Mouse (Mus musculus) spleen, adult 2 months (tissue): ENCODE data around the gene Dhdds. TPM values are rescaled to one million over a fixed set of nuclear protein-coding genes. Genes with fewer than 3 reads are reported as not detected.
A peak's percentile ranks its signal among the peaks of the same experiment; 100 is the strongest.

Experiments
- DNase-seq, 2 experiments: peaks; one replicate each; pipeline versions ENCODE4 v3.0.0 to v3.0.0-alpha.2; 2012 to 2021; ENCODE audit warnings: low spot score in 2 of 2, low read depth in 1 of 2
- H3K27ac ChIP-seq: fragments of 200-500 bp; 2 replicates; pipeline ENCODE4 v1.5.1; 2012; ENCODE audit warnings: low read length, inconsistent platforms; ENCODE audit not compliant: insufficient read depth
- H3K27me3 ChIP-seq: fragments of 200-500 bp; 2 replicates; pipeline ENCODE4 v1.6.1; 2012; ENCODE audit warnings: mild to moderate bottlenecking, moderate library complexity, low read length, inconsistent platforms; ENCODE audit not compliant: control insufficient read depth, insufficient read depth
- H3K36me3 ChIP-seq: fragments of 200-500 bp; 2 replicates; pipeline ENCODE4 v1.6.1; 2012; ENCODE audit warnings: mild to moderate bottlenecking, low read length, inconsistent platforms; ENCODE audit not compliant: control insufficient read depth, insufficient read depth
- H3K4me1 ChIP-seq: fragments of 200-500 bp; 2 replicates; pipeline ENCODE4 v1.6.1; 2011; ENCODE audit warnings: inconsistent platforms; ENCODE audit not compliant: control insufficient read depth, insufficient read depth, insufficient read length
- H3K4me3 ChIP-seq: fragments of 200-500 bp; 2 replicates; pipeline ENCODE4 v1.5.1; 2011; ENCODE audit warnings: mild to moderate bottlenecking, inconsistent platforms; ENCODE audit not compliant: insufficient read depth, insufficient read length; ENCODE audit errors: extremely low read depth
- CTCF ChIP-seq: fragments of 200-500 bp; IDR thresholded peaks from 2 replicates; pipeline ENCODE4 v1.5.1; 2011; ENCODE audit warnings: mild to moderate bottlenecking, inconsistent platforms; ENCODE audit not compliant: insufficient read depth, insufficient read length, insufficient replicate concordance; ENCODE audit errors: extremely low read depth
- POLR2A ChIP-seq: fragments of 200-500 bp; IDR thresholded peaks from 2 replicates; pipeline ENCODE4 v1.6.1; 2011; ENCODE audit warnings: low read depth, low read length, inconsistent platforms
- WGBS: fragments of 180-500 bp; shearing (Covaris S2); methylation state at CpG from one replicate; pipeline ENCODE4 v1.1.7; 2018; 5-methylcytosine and 5-hydroxymethylcytosine counted together
- polyA plus RNA-seq: library from polyadenylated mRNA; depleted of rRNA; stranded (reverse); fragments of >200 nt; gene quantifications from 2 replicates; pipeline ENCODE4 v1.2.3, GENCODE M21; 2012

The Dhdds gene
- polyA plus RNA-seq, 1 experiment = 13.0 TPM

DNA sequence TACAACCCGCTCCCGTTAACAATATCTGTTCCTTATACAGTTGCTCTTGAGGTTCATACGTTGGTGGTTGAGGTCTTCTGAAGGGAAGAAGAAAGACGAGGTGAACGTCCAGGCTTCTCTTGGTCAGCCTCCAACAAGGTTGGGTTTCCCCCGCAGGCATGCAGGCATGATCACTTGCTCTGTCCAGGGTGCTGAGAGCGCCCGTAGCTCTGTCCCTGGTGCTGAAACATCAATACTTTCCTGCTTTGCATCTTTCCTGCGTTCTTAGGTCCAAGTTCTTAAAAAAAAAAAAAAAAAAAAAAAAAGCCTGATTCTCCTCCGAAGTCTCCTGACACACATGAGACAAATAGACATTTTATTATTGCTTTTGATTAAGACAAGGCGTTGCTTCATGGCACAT lies 19.9 kb upstream of the Dhdds start:
- peaks cover 19% of the 10 kb centered on the region for H3K27me3 ChIP-seq
- H3K27ac ChIP-seq = no peak overlapping the region
- H3K4me1 ChIP-seq = no peaks in the 10 kb centered on the region; the same call in none of the 2 replicates
- WGBS = 3% methylated on average over 11 of the region's 11 CpGs
- DNase-seq = peak in 1 of 2 experiments; percentile 43
- no peak for TF ChIP-seq POLR2A
- 0 out of 2 replicates have a peak, but pooled peaks have one; percentile 16 for TF ChIP-seq CTCF
- H3K36me3 ChIP-seq = no peaks in the 10 kb centered on the region
- no peak overlapping the region for H3K4me3 ChIP-seq

DNA sequence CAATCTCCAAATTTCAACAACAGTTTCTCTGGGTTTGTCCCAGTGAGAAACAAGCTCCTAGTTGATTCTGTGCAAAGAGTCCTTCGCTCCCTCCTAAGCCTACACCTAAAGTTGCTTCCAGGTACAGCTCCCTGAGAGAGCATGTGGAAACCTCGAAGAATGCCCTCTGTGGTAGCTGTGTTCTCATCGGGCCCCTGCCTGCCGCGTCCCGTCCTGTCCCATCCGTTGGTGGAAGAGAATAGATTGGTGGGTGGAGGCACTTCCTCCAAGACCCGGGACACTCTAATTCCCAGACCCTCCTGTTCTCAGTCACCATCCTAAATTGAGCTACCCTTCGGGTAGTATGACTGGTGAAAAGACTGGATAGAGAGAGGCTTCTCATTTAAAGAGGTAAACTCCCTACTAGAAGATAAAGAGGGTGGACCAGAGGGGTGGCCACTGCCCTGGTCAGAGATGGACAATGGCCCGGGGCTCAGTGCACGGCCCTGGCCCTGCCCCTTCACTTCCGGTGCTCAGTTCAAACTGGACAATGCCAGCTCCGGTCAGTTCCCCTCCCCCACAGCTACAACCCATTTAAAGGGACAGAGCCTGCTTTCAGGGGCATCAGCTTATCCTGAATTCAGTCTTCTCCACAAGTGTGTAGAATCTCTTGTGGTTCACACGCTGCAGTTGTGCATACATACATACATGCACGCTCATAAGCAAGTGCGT lies 19.1 kb upstream of the Dhdds start:
- peaks cover 19% of the 10 kb centered on the region for H3K27me3 ChIP-seq
- H3K4me3 ChIP-seq = no peak overlapping the region
- no peaks in the 10 kb centered on the region for H3K36me3 ChIP-seq
- no peak for DNase-seq
- H3K27ac ChIP-seq = no peak overlapping the region
- TF ChIP-seq CTCF = no peak
- no peak for TF ChIP-seq POLR2A
- 7% methylated on average over 16 of the region's 16 CpGs for WGBS
- no peaks in the 10 kb centered on the region; the same call in none of the 2 replicates for H3K4me1 ChIP-seq

GRCm38 (mm10) chr4:134019210-134019609 lies 18.5 kb upstream of the Dhdds start:
- WGBS = 4% methylated on average over 10 of the region's 10 CpGs
- Histone ChIP-seq H3K27ac (no peak overlapping the region), H3K4me1 (no peaks in the 10 kb centered on the region; the same call in none of the 2 replicates)

DNA sequence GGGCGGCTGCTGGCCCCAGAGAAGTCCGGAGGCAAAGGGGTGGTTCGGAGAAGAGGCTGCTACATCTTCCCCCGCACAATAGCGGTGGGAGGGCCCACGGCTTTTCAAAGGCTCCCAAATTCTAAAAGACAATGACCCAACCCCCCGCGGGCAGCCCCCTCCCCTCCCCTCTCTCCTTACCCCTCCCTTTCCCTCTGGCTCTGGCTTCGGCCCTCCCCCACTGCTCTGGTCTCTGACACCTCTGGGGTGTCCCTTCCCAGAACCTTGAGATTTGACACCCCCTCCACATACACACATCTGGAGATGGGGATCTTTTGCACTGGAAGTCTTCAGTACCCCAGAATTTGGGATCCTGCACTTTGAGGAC lies 18.0 kb upstream of the Dhdds start, which contains the start of gene Lin28a:
Gene Lin28a (minus strand): TSS at position 63 of the 367 bp plus-strand sequence.
- 8% methylated on average over 9 of the region's 9 CpGs for WGBS
- H3K27me3 ChIP-seq = peaks cover 19% of the 10 kb centered on the region

More at GRCm38 (mm10) chr4:134019210-134019609, 18.5 kb upstream of the Dhdds start:
- TF ChIP-seq POLR2A (no peak), CTCF (no peak)
- no peak overlapping the region for H3K4me3 ChIP-seq
- peaks cover 19% of the 10 kb centered on the region for H3K27me3 ChIP-seq
- H3K36me3 ChIP-seq = no peaks in the 10 kb centered on the region
- DNase-seq = no peak

GRCm38 (mm10) chr4:134018038-134018778 lies 17.5 kb upstream of the Dhdds start:
- DNase-seq = no peak
- no peak overlapping the region for H3K27ac ChIP-seq
- 3% methylated on average over 46 of the region's 46 CpGs for WGBS
- no peaks in the 10 kb centered on the region; the same call in none of the 2 replicates for H3K4me1 ChIP-seq
- no peaks in the 10 kb centered on the region for H3K36me3 ChIP-seq
- TF ChIP-seq CTCF (no peak), POLR2A (no peak)
- H3K27me3 ChIP-seq = peaks cover 19% of the 10 kb centered on the region
- H3K4me3 ChIP-seq = no peak overlapping the region

More for the DNA sequence above, 18.0 kb upstream of the Dhdds start, which contains the start of gene Lin28a:
- TF ChIP-seq CTCF = no peak
- TF ChIP-seq POLR2A = no peak
- no peak within 1 kb of the TSS for H3K27ac ChIP-seq
- no peaks in the 10 kb centered on the region for H3K36me3 ChIP-seq
- no peak for DNase-seq
- no peaks in the 10 kb centered on the region; the same call in none of the 2 replicates for H3K4me1 ChIP-seq
- no peak within 1 kb of the TSS for H3K4me3 ChIP-seq

GRCm38 (mm10) chr4:134017201-134017865 lies 16.6 kb upstream of the Dhdds start:
- 8% methylated on average over 21 of the region's 21 CpGs for WGBS
- H3K27ac ChIP-seq = no peak overlapping the region
- peaks cover 19% of the 10 kb centered on the region for H3K27me3 ChIP-seq
- H3K4me1 ChIP-seq = no peaks in the 10 kb centered on the region; the same call in none of the 2 replicates
- no peak for DNase-seq
- TF ChIP-seq POLR2A (no peak), CTCF (no peak)
- H3K36me3 ChIP-seq = no peaks in the 10 kb centered on the region
- no peak overlapping the region for H3K4me3 ChIP-seq
